Mouse (Mus musculus): ENCODE results near the gene Ogdh. TPM values are rescaled to one million over a fixed set of nuclear protein-coding genes. Genes with fewer than 3 reads are reported as not detected.
A peak's percentile ranks its signal among the peaks of the same experiment; 100 is the strongest.

The Ogdh gene
- polyA plus RNA-seq, 2 experiments: 41.8 to 60.6 TPM

GRCm38 (mm10) chr11:6276466-6276865 lies 15.0 kb upstream of the Ogdh start:
- TF ChIP-seq CTCF (IDR thresholded peaks at IDR 0.05; ENCODE audit: low read depth): no peak
- TF ChIP-seq EP300 (IDR thresholded peaks at IDR 0.05; ENCODE audit: low read depth): no peak
- DNase-seq (ENCODE audit: low read depth in 3 of 3, low spot score in 3 of 3): no peak

DNA sequence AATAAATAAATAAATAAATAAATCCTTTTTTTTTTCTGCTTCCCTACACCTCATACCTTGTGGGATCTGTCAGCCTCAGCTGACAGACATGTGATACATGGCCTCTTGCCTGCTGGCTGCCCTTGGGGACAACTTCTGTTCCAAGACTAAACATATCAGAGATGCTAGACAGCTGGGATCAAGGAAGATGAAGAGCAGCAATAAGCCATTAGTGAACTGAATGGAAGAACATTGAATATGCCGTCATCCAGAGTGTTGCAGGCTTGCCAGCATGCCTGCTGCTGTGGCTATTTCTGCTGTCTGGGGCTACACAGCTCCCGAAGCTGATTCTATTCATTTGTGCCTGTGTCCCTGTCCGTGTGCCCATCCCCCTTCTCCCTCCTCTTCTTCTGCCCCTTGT lies 8.5 kb upstream of the Ogdh start:
- WGBS (ENCODE audit: insufficient replicate concordance): 49% methylated on average over 3 of the region's 3 CpGs
- no peaks in the 10 kb centered on the region for H3K4me1 ChIP-seq (replicated peaks; ENCODE audit: control insufficient read depth in 2 of 2, insufficient read depth in 2 of 2, low read length in 1 of 2)
- ATAC-seq (ENCODE audit: insufficient read depth): no peak

More at GRCm38 (mm10) chr11:6276466-6276865, 15.0 kb upstream of the Ogdh start:
- peaks cover 4 to 8% of the 10 kb centered on the region in 2 experiments for H3K4me1 ChIP-seq (replicated peaks; ENCODE audit: control insufficient read depth in 2 of 2, insufficient read depth in 2 of 2, low read length in 1 of 2)
- no peak overlapping the region for H3K9ac ChIP-seq (replicated peaks)
- no peaks in the 10 kb centered on the region for H3K9me3 ChIP-seq (ENCODE audit: control insufficient read depth, low read length)
- ATAC-seq (ENCODE audit: insufficient read depth): no peak
- H3K27ac ChIP-seq: no peak overlapping the region
- H3K4me2 ChIP-seq (ENCODE audit: low read depth): no peak overlapping the region
- H3K4me3 ChIP-seq (ENCODE audit: insufficient read depth in 1 of 2, low read depth in 2 of 2, low read length in 2 of 2): no peak overlapping the region
- 63% methylated on average over 3 of the region's 3 CpGs for WGBS (ENCODE audit: insufficient replicate concordance)
- 0 out of 2 replicates have a peak, but pooled peaks cover under 1% of the 10 kb centered on the region for H3K36me3 ChIP-seq (replicated peaks; ENCODE audit: control insufficient read depth, insufficient read depth, low read depth)
- H3K27me3 ChIP-seq (ENCODE audit: control insufficient read depth, insufficient read depth, low read length): no peaks in the 10 kb centered on the region

GRCm38 (mm10) chr11:6290138-6290537 lies 1.3 kb upstream of the Ogdh start:
- H3K27ac ChIP-seq: no peak overlapping the region
- 77% methylated on average over 3 of the region's 3 CpGs for WGBS (ENCODE audit: insufficient replicate concordance)
- no peaks in the 10 kb centered on the region for H3K27me3 ChIP-seq (ENCODE audit: control insufficient read depth, insufficient read depth, low read length)
- no peak overlapping the region for H3K4me2 ChIP-seq (ENCODE audit: low read depth)
- TF ChIP-seq EP300 (IDR thresholded peaks at IDR 0.05; ENCODE audit: low read depth) (no peak), CTCF (IDR thresholded peaks at IDR 0.05; ENCODE audit: low read depth) (no peak)
- H3K36me3 ChIP-seq (replicated peaks; ENCODE audit: control insufficient read depth, insufficient read depth, low read depth): no peaks in the 10 kb centered on the region
- peaks cover 29 to 30% of the 10 kb centered on the region in 2 experiments for H3K4me1 ChIP-seq (replicated peaks; ENCODE audit: control insufficient read depth in 2 of 2, insufficient read depth in 2 of 2, low read length in 1 of 2)
- H3K9me3 ChIP-seq (ENCODE audit: control insufficient read depth, low read length): no peaks in the 10 kb centered on the region
- no peak for DNase-seq (ENCODE audit: low read depth in 3 of 3, low spot score in 3 of 3)
- no peak overlapping the region for H3K4me3 ChIP-seq (ENCODE audit: insufficient read depth in 1 of 2, low read depth in 2 of 2, low read length in 2 of 2)
- no peak overlapping the region for H3K9ac ChIP-seq (replicated peaks)
- ATAC-seq (ENCODE audit: insufficient read depth): no peak

More for the DNA sequence above, 8.5 kb upstream of the Ogdh start:
- H3K27me3 ChIP-seq (ENCODE audit: control insufficient read depth, insufficient read depth, low read length): no peaks in the 10 kb centered on the region
- no peak overlapping the region for H3K27ac ChIP-seq
- no peak for DNase-seq (ENCODE audit: low read depth in 3 of 3, low spot score in 3 of 3)
- H3K4me3 ChIP-seq (ENCODE audit: insufficient read depth in 1 of 2, low read depth in 2 of 2, low read length in 2 of 2): no peak overlapping the region
- no peak overlapping the region for H3K9ac ChIP-seq (replicated peaks)
- H3K4me2 ChIP-seq (ENCODE audit: low read depth): no peak overlapping the region
- H3K9me3 ChIP-seq (ENCODE audit: control insufficient read depth, low read length): no peaks in the 10 kb centered on the region
- TF ChIP-seq EP300 (IDR thresholded peaks at IDR 0.05; ENCODE audit: low read depth): no peak
- no peak for TF ChIP-seq CTCF (IDR thresholded peaks at IDR 0.05; ENCODE audit: low read depth)
- no peaks in the 10 kb centered on the region for H3K36me3 ChIP-seq (replicated peaks; ENCODE audit: control insufficient read depth, insufficient read depth, low read depth)

GRCm38 (mm10) chr11:6290883-6291282 lies 550 bp upstream of the Ogdh start:
- TF ChIP-seq CTCF (IDR thresholded peaks at IDR 0.05; ENCODE audit: low read depth) (no peak), EP300 (IDR thresholded peaks at IDR 0.05; ENCODE audit: low read depth) (no peak)
- Histone ChIP-seq H3K4me3 (ENCODE audit: insufficient read depth in 1 of 2, low read depth in 2 of 2, low read length in 2 of 2) (peak overlapping the region; percentile 79 to 82; a peak in 3 of 4 replicates), H3K27ac (peak overlapping the region; percentile 93), H3K4me2 (ENCODE audit: low read depth) (peak overlapping the region; percentile 98), H3K27me3 (ENCODE audit: control insufficient read depth, insufficient read depth, low read length) (no peaks in the 10 kb centered on the region), H3K9ac (replicated peaks) (peak overlapping the region; percentile 92), H3K9me3 (ENCODE audit: control insufficient read depth, low read length) (no peaks in the 10 kb centered on the region), H3K36me3 (replicated peaks; ENCODE audit: control insufficient read depth, insufficient read depth, low read depth) (no peaks in the 10 kb centered on the region), H3K4me1 (replicated peaks; ENCODE audit: control insufficient read depth in 2 of 2, insufficient read depth in 2 of 2, low read length in 1 of 2) (peaks cover 36 to 37% of the 10 kb centered on the region in 2 experiments)
- DNase-seq (ENCODE audit: low read depth in 3 of 3, low spot score in 3 of 3) (no peak), ATAC-seq (ENCODE audit: insufficient read depth) (no peak)
- 28% methylated on average over 3 of the region's 3 CpGs for WGBS (ENCODE audit: insufficient replicate concordance)

DNA sequence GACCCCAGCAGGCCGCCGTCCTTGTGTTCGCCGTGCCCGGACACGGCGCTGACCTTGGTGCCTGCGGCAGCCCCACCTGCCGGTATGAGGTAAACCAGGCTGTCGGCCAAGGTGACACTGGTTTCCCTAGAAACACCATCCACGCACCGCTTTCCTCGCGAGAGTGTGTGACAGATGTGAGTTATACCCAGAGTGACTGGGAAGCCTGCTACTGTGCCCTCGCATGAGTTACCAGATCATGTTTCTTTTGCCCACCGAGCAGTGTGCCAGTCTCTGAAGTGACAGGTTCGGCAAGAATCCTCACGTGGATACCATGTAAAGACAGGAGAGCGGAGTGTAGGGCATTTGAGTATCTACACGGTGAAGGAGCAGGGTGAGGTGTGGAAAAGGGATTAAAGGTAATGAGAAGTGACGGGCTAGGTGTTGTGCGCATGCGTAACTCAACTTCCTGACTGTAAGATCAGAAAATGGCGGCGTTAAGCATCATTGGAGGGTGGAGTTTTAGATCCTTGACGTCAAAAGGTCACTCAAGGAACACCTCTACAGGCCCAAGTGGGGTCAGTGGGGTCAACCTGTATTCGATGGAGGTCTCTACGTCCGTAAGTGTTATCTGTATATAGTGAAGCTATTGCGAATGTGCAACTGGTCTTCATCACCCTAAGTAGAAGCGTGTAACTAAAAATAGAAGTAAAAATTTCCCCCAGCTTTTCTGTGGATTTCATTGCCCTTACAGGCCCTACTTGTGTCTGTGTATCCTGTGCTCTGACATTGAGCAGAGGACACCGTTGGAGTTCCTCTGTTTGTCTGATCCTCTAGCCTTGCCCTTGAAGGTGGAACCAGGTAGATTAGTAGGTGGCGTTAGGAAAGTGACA lies 919 bp downstream of the Ogdh start:
- H3K27me3 ChIP-seq (ENCODE audit: control insufficient read depth, insufficient read depth, low read length): no peaks in the 10 kb centered on the region
- DNase-seq (ENCODE audit: low read depth in 3 of 3, low spot score in 3 of 3): peak; percentile 78 to 82 (median 80)
- H3K4me2 ChIP-seq (ENCODE audit: low read depth): peak overlapping the region; percentile 98

More for the DNA sequence above, 919 bp downstream of the Ogdh start:
- 13% methylated on average over 33 of the region's 33 CpGs for WGBS (ENCODE audit: insufficient replicate concordance)
- H3K4me3 ChIP-seq (ENCODE audit: insufficient read depth in 1 of 2, low read depth in 2 of 2, low read length in 2 of 2): peak overlapping the region; percentile 79 to 82
- H3K36me3 ChIP-seq (replicated peaks; ENCODE audit: control insufficient read depth, insufficient read depth, low read depth): peaks cover 9% of the 10 kb centered on the region
- peak; percentile 5; the same call in 1 of the 2 replicates for ATAC-seq (ENCODE audit: insufficient read depth)
- peaks cover 40 to 46% of the 10 kb centered on the region in 2 experiments for H3K4me1 ChIP-seq (replicated peaks; ENCODE audit: control insufficient read depth in 2 of 2, insufficient read depth in 2 of 2, low read length in 1 of 2)
- peak overlapping the region; percentile 92 for H3K9ac ChIP-seq (replicated peaks)
- TF ChIP-seq EP300 (IDR thresholded peaks at IDR 0.05; ENCODE audit: low read depth): no peak
- TF ChIP-seq CTCF (IDR thresholded peaks at IDR 0.05; ENCODE audit: low read depth): peak; percentile 63
- peak overlapping the region; percentile 93 for H3K27ac ChIP-seq
- no peaks in the 10 kb centered on the region for H3K9me3 ChIP-seq (ENCODE audit: control insufficient read depth, low read length)
